Mouse (Mus musculus) cerebellum, adult 2 months (tissue): ENCODE data around the gene Pard3b.

Experiments used
- CTCF ChIP-seq: fragments of 200-500 bp; IDR thresholded peaks from 2 replicates; pipeline ENCODE4 v1.5.1; 2011; ENCODE audit warnings: low read depth, mild to moderate bottlenecking, control low read depth, low read length, moderate library complexity, borderline replicate concordance; ENCODE audit not compliant: insufficient read depth
- POLR2A ChIP-seq: fragments of 200-500 bp; IDR thresholded peaks from 2 replicates; pipeline ENCODE4 v1.6.1; 2011; ENCODE audit warnings: low read length, control low read depth, borderline replicate concordance; ENCODE audit not compliant: insufficient read depth

DNA sequence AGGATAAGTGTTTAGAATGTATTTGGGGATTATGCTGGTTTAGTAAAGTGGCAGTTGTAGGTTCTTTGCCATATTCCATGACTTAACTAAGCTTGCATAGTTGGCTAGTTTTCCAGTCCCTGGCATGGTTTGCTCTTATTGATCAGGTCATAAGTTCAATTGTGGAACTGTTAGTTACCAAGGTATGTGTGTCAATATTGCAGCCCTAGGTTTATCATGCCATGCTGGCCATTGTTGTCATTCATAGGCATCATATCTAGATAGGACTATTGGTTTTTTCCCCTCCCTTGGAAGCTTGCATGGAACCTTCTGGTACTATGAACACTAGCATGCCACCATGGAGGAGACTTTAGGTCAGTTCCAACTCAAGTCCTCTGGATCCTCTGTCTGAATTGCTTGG lies 208.0 kb downstream of the Pard3b start:
- TF ChIP-seq CTCF: no peak
- TF ChIP-seq POLR2A: no peak
